Mouse (Mus musculus): ENCODE measurements around the gene Abca5. TPM values are rescaled to one million over a fixed set of nuclear protein-coding genes. Genes with fewer than 3 reads are reported as not detected.
A peak's percentile ranks its signal among the peaks of the same experiment; 100 is the strongest.
"Not testable (repeated sequence)": the region's sequence is repeated elsewhere in the genome, so short reads cannot be mapped to it uniquely, and the experiment has no call there.

The Abca5 gene
- 10 to 100 TPM in 1 of 2 experiments, 1 to 10 TPM in 1; 9.7 to 10.3 TPM for total RNA-seq (2021)
- long read RNA-seq, experiment 1, partial matches to known transcripts: 2 of 3 reads
- long read RNA-seq, experiment 1, other reads (novel, unspliced or antisense): 1 of 3 reads
- long read RNA-seq, experiment 2, full-length matches to known transcripts: 1 of 1 reads
- long read RNA-seq, experiment 2, partial matches to known transcripts: 0 of 1 reads
- long read RNA-seq, experiment 2, other reads (novel, unspliced or antisense): 0 of 1 reads

DNA sequence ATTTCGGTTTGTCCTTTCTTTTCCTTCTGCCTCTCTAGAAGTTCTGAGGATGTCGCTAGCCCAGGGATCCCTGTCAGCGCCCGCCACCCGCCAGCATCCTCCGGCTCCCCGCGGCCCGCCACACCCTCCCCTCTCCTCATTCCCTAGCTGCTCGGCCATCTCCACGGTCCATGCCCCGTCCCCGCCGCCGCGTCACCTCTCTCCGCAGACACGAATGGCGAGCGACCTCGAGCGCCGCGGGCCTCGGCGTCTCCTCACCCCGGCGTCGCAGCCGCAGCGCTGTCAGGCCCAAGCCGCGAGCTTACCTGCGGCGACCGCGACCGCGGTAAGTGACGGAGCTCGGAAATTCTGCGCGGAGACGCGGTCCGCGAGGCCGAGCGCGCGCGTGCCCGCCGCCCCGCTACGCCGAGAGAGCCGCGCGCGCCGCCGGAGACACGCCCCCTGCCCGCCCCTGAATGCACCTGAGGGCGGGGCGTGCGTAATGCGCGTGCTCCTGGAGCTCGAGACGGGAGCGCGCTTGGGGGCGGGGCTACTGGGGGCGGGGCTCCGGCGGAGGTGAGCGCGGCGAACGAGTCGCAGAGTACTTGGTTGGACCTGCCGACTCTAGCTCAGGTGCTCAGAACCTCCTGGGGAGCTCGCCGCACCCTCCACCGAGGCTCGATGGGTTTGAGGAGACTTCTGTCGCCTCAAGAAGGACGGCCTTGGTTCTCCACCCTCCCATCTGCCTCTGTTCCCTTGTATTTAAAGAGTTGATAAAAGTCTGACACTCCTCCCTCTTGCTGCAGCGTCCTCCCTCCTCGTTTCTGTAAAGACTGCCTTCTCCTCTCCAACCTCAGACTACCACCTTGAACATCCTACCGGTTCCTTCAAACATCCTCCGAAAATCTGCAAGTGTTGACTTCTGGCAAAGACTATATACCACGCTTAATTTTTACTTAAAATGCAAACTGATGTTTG, at the start of gene Abca5:
Gene Abca5 (minus strand): TSS at position 428 of the 957 bp plus-strand sequence.
- DNase-seq: peak; percentile 95

DNA sequence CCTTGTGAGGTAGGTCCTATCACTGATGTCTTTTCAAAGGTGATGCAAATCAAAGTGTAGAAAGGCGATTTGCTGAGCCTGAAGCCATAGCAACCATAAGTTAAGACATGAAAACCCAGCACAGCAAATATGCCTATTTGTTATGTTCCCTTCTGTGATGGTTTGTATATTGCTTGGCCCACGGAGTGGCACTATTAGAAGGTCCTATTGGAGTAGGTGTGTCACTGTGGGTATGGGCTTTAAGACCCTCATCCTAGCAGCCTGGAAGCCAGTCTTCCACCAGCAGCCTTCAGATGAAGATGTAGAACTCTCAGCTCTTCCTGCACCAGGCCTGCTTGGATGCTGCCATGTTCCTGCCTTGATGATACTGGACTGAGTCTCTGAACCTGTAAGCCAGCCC, 48.0 kb upstream of the Abca5 start:
- no peak for DNase-seq

DNA sequence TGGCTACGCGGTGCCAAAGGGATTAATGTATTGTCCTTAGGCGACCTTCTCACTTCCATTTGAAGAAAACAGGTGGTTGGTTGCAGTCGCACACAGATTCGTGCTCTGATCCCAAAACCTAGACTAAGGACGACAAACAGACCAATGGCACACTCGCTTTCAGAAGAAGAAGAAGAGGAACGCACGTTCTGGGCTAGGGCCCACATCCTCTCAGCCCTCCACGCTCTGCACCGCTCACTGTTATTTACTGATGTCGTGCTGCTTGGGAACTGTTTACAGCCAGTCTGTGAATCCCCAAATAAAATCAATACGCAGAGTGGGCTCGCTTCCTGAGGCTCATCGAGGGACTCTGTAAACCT, 42.8 kb upstream of the Abca5 start:
- no peak for DNase-seq

DNA sequence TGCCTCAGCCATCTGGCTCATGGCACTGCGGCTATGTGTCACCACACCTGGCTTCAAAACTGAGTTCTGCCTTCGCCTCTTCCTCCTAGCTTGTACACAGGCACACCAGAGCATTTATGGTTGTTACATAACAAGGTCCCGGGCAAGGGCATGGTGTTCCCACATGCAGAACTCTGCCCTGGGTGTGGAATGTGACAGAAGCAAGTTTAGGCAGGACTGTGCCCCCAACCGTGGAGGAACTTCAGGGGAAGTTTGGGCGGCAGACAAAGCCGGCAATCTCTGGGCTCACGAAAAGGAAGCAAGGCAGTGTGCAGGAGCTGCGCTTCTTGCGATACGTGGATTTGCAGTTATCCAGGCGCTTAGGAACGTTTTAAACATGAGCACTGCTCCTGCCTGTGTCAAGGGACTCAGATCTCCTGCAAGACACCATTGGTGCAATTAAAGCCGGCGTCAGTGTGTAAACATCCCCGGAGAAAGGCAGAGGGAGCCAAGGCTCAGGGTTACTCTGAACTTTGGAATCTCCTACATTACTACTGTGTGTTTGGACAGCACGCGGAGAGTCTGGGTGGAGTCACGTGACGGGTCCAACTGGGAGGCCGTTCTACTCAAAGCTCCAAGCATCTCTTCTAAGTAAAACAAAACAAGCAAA, 42.3 kb upstream of the Abca5 start:
- peak; percentile 75 for DNase-seq

DNA sequence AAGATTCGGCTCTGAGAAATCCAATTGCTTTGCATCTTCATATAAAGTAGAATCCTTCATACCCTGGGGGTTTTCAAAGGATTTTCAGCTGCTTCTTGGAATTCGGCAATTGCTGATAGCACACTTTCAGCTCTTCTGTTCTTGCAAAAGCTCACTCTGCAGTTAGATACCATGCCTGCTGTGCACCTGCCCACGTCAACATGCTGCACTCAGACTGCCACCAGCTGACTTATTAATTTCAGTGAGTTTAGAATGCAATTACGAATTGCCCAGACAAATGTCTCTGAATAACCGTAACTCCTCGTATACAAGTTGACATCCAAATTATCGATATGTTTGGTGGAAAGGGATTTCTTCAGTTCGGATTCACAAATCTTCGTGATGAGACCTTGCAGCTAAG, 36.5 kb upstream of the Abca5 start:
- DNase-seq: no peak

DNA sequence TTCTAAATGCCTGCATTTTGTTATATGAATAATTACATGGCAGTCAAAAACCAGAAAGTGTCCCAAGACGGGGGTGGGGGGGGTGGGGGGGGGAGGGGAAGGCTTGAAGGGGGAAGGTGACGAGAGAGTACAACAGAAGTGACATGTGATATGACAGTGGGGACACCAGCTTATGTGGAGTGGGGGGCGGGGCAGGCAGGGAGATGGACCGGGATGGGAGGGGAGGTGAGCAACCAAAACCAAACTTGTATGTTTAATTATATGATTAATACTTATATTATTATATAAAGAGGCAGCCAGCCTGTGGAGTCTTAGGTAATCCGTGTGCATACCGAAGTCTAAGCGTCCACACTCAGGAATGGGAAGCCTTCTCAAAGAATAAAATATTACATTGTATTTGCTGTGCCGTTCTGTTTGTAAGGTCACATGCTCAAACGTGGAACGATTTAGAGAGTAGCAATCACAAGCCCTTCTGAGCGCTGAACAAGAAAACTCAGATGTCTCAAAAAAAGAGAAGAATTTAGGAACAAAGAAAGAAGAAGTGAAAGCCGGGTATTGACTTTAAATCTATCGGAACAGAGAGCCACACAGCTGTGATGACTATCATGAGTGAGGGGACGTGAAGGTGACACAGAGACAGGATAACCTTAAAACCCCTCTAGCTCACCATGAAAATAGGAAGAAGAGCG, 34.9 kb upstream of the Abca5 start:
- no peak for DNase-seq

DNA sequence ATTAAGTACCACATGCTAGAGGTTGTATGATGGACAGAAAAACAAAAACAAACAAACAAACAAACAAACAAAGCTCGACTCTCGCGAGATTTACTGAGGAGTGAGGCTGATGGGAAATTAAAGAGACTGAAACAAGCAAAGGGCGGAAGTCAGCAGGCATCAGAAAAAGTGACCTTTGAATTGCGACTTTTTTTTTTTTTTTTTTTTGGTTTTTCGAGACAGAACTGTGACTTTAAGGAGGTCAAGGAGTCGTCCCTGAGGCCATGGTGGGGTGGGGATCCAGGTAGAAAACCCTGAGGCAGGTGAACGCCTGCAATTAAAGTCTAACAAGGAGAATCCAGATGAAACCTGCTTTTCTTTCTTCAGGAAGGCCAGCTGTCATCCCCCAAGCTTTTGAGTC, 34.3 kb upstream of the Abca5 start:
- DNase-seq: no peak

DNA sequence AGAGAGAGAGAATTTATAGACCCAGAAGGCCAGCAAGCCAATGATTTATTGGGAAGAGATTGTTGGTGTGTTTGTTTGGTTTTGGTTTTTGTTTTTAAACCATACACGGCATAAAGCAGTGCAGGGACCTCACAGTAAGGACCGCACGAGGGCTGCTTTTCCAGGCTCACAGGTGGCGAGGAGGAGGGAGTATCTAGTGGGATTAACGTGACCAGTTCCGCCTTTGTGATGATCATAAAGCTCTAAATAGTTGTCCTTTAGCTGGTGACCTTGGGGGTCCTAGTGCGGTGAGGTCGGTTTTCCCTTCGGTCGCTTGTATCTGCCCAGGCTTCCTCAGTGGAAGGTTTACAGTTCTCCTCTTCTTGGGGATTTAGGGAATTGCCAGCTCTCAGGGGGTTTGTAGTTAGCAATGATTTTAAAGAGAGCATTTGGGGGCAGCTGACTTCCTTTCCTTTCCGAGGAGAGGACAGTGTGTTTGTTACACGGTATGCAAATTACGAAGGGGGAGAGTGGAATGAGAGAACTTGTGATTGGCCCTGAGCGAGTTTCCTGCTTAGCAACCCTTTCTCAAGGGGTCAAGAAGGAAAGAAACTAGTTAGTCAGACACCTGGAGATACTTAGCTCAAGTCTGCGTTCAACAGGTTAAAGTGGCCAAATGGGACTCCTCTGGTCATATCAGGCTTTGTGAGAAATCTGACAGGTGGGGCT, 31.9 kb upstream of the Abca5 start:
- DNase-seq: peak; percentile 6

DNA sequence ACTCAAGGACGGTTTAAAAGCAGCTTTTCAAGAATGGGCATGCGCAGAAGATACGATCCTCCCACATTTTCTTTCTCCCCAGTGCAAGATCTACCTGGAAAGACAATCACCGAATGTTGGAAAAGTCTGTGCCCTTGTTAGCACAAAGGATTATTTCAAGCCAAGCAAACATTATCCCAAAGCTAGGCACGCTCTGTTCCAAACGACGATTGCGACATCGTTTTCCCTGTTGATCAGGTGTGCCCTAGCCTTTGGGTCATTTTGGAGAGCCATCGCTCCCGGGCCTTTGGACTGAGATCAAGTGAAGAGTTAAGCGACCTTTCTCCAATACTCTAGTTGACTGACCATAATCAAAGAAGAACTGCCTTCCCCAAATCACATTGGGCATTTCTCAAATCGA, 30.1 kb upstream of the Abca5 start:
- peak; percentile 19 for DNase-seq

DNA sequence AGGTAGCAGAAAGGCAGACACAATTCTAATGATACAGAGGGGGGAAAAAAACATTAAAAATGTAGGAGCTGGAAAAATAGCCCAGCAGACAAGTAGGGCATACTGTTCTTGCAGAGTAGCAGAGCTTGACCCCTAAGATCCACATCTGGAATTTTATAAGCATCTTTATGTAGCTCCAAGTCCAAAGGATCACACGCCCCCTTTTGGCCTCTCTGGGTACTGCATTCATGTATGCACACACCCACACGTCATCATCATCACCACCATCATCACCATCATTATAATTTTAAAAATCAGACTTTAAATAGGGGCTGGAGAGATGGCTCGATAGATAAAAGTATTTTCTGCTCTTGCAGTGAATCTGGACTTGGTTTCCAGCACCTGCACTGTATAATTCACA, 29.4 kb upstream of the Abca5 start:
- no peak for DNase-seq

DNA sequence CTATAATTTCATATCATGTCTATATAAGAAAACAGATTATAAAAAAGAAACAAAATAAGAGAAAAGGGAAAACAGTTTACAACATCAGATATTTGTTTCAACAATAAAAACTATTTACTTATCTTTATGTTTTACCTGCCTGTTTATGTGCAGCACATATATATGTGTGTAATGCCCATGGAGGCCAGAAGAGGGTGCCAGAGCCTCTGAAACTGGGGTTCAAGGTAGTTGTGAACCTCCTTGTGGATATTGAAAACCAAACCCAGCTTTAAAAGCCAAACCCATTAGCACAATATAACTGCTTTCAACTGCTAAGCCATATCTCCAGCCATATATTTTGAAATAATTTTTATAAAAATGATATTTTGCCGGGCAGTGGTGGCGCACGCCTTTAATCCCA, 27.5 kb upstream of the Abca5 start:
- DNase-seq: peak; percentile 79

DNA sequence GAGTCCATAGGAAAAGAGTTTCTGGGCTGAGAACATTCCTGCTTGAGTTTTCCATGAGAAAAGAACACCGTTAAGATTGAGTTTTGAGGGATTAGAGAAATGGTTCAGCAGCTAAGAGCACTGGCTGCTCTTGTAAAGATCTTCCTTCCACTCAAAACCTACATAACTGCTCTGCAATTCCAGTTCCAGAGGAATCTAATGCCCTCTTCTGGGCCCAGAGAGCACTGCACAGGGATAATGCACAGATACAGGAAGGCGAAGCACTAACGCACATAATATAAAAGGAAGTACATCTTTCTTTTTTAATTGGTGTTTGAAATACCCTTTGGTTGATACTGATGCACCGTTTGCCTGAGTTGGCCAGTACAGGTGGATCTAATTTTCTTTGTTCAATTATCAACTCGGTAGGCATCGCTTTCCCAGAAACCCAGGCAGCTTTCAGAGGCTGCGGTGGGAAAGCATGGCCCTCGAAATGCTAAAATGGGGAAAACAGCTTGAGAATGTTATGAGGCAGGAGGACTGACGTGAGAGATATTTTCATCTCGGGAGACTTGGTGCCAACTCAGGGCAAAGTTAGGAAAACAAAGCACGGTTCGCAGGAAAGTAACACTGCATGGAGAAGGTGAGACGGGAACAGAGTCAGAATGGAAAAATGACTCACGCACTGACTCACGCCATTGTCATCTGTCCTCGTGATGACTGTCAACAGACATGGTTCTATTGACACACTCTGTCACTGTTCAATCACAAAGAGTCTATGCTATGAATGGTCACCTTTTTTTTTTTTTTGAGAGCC, 20.4 kb upstream of the Abca5 start:
- DNase-seq: peak; percentile 48

DNA sequence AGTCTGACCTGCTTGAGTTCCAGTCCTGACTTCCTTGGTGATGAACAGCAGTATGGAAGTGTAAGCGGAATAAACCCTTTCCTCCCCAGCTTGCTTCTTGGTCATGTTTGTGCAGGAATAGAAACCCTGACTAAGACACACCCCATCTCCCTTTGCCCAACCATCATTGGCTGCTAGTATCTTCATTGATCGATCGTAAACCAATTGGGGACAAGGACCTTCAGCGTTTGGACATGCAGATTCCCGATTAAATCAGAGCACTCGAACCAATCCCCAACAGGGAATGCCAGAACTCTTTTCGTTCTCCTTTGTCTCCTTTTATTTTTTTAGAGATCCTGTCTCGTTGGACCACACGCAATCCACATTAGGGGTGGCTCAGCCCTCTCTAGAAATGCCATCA, 17.6 kb upstream of the Abca5 start:
- DNase-seq: not testable (repeated sequence)

DNA sequence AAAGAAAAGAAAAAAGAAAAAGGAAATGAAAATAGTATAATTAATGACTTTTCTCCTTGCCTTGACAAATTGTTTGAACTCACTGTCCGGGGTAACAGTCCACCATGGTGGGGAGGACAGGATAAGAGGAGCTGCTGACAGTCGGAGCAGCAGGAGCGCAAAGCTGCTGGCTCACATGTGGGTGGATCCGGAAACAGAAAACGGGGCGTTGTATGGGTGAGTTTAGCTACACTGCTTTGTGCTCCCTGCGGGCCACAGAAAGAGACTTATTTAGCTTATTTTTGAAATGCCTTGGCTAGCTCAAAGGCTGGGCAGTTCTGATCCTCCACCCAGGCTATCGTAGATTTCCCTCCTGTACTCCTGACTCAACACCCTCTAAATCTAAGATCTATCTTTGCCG, 16.7 kb upstream of the Abca5 start:
- no peak for DNase-seq

DNA sequence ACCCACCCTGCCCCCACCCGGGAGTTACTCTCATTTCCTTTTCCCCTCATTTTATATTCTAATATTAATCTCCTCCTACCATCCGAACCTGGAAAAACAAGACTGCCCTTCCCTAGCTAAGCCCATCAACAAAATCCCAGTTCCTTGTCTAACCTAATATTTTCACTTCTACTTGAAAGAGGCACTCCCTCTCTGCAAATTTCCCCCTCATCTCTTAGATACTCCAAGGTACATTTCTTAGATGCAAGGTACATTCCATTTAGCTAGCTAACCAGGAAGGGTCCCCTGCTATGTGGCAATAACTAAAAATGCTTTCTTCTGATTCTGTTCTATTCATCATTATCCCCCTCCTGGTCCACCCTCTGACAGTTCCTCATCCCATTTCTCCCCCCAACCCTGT, 10.7 kb upstream of the Abca5 start:
- no peak for DNase-seq

DNA sequence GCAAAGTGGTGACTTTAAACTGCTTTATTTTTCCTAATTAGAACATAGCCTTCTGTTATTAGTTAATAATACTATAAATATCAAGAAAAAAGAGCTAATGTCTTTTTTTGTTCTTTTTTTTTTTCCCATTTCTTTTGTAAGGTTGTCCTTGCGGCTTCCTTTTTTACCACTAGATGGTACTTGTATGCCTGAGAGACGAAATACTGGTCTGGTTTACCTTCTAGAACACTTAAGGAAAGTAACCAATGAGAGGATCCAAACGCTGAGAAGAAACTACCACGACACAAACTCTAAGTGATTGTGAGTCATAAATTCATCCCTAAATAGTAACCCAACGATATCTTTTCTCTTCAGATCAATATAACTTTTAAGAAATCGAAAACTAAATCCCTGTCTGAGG, 10.3 kb upstream of the Abca5 start:
- DNase-seq: no peak

DNA sequence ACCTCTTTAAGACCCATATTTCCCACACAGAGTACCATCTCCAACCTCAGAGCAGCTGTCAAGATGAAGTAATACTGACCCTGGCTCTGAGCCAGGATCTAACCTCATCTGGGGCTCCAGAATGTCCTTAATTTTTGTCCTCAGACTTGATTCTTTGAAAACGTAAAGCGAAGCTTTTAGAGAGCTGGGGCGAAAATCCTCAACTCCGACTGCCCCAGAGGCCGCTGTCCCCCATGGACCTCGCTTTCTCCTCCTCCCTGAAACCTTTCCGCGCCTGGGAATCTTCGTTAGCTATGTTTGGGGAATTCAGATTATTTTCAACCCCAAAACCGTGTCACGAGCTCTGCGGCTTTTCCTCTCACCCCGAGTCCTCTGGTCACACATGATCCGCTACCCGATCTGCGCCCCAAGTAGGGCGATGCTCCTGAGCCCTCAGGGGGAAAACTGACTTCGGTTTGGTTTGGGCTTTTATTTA, 665 bp downstream of the Abca5 start:
- DNase-seq: peak; percentile 53

DNA sequence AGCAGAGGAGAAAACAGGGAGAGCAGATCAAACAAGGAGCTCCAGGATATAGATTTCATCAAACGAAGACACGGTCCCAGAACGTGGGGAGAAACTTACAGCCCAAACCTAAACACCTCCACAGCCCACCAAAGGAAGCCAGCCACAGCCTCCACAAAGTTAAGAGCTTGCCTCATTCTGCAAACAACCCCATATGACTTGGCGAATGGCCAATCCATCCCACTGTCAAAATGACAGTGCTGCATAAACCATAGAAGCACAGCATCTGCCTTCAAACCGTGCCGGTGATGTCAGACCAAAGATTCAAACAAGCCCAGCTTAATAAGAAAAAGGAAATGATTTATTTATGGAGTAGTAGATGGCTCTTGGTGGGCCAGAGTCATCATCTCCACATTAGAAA, 7.4 kb downstream of the Abca5 start:
- no peak for DNase-seq

DNA sequence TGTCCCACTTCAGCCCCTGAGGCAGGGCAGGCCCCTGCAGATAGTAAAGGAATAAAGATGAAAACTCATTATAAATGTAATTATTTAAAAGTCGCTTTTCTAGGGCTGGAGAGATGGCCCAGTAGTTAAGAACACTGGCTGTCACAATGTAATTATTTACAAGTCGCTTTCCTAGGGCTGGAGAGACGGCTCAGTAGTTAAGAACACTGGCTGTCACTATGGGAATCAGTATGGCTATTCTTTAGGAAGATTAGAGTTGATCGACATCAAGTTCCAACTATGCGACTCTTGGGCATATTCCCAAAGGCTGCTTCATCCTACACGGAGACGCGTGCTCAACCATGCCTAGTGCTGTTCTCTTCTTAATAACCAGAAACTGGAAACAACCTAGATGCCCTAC, 15.2 kb downstream of the Abca5 start:
- no peak for DNase-seq

DNA sequence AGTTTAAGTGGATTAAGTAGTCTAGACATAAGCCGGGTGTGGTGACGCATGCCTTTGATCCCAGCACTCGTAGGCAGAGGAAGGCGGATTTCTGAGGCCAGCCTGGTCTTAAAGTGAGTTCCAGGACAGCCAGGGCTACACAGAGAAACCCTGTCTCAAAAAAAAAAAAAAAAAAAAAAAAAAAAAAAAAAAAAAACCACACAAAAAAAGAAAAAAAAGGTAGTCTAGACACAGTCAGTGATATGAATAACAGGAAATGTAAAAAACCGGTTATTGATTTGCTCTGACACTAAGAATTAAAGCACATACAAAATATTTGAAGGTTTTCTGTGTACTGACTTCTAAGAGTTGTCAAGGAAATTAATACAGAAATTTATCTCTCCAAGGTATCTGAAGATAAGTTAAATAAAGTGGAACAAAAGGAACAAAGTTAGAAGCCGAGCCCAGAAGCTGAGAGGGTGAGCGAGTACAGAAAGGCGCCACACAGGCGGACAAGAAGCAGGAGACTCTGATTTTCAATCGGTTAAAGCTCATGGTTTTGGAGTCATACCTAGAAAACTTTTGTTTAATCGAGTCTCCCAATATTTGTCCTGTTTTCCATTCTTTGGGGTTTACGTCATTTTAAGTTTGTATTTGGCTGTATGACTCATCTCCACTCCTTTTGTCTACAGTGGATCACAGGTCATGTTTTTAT, 30.9 kb downstream of the Abca5 start:
- DNase-seq: no peak
